Mouse (Mus musculus) frontal cortex, adult (tissue): ENCODE measurements at regions not wholly inside any gene's neighbourhood (a gene's known extent, or its start where the extent isn't known, plus 50 kb on each side); places are given as distances from the start of the nearest gene placed in this dataset.

ENCODE experiments used
- ATAC-seq: cut with Nextera tagmentation; 2 replicates; pipeline ENCODE4 v1.9.2; 2017; ENCODE audit warnings: mild to moderate bottlenecking, moderate library complexity, mixed read lengths; ENCODE audit not compliant: low TSS enrichment

DNA sequence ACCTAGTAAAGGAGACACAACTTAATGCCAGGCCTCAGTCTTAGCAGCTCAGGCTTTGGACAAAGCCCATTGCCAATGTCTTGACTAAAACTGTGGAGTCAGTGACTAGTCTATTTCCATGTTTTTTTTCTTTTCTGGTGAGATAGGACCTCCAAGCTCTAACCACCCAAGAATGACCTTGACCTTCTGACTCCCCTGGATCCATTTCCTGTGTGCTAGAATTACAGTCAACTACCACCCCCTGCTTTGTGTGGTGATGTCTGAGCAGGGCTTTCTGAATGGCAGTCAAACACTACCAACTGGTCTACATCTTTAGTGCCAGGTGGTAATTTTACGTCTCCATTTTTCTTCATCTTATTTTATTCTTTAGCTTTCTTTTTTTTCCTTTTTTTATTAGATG is 51.3 kb upstream of the Rnf138rt1 start:
- ATAC-seq = no peak

DNA sequence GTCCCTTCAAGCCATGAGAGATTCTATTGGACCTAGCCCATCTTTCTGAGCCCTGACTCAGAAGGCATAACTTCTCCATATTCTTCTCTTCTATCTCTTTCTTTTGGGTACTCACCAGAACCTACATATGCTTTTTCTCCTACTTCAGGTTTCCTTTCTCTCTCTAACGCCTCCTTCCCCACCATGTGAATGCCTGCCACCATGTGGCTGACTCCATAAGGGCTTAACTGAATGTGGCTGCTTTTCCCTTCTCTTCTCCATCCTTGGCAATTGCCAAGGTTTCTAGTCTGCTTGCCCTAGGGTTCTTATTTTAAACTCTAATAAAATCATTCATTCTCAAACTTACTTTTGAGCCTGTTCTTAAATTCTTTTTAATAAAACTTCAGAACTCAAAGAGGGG is 53.7 kb upstream of the Rnf138rt1 start:
- peak; percentile 89 for ATAC-seq

DNA sequence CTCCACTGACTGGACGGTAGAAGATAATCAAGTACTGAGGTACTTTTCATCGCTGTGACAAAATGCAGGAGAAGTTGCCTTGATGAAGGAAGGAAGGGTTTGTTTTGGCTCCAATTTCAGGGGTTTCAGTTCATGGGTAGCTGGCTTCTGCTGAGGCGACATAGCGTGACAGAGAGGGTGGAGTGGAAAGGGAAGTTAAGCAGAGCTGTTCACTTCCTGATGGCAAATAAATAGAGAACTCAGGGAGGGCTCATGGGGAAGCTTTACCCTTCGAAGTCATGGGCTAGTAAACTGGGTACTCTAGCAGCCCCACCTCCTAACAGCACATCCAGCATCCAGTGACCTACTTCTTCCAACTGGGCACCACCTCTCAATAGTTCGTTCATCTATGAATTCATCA is 61.2 kb upstream of the Rnf138rt1 start:
- no peak for ATAC-seq

DNA sequence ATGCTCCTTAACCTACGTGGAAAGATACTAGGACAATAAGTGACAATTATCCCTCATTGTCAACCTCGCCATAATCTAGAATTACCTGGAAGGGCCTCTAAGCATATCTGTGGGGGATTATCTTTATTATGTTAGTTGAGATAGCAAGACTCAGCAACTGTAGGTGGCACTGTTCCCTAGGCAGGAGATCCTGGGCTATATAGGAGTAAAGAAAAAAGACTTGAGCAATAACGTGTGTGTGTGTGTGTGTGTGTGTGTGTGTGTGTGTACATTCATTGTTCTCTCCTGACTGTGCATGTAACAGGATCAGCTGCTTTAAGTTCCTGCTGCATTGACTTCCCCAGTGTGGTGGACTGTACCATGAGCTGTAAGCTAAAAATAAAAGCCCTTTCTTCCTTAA is 66.3 kb upstream of the Rnf138rt1 start:
- no peak for ATAC-seq

DNA sequence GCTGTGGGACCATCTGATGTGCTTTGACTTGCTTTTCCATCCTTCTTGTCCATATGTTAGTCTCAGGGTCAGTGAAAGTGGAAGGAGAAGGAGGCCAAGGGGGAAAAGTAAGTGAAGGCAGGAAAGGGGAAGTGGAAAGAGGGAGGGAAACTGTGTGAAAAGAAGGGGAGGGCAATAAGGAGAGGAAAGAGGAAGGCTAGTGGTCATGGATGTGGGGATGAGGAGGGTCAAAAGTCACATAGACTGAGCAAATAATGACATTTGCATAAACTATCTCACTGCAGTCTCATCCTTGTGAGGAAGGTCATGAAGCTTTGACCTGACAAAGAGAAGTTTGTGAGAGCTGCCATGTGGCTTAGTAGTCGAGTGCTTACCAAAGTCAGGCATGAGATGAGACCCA is 63.4 kb upstream of the Ap1s2 start:
- ATAC-seq = no peak

DNA sequence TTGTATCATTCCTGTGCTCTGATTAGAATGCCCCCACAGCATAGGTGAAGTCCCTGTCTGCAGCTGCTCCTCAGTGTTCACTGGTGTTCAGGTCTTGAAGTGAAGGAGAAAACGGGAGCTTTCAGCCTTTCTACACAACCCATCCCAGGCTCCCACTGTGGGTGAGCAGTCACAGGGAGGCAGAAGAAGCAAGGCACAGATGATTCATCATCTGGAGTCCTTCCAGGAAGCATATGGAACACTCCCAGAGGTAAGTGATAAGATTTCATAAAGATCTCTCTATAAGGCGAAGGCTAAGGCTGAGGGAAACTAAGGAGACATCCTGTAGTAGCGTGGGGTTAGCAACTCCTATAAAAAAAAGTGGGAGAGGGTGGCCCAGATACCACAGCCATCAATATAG is 61.9 kb upstream of the Ap1s2 start:
- peak; percentile 97 for ATAC-seq

DNA sequence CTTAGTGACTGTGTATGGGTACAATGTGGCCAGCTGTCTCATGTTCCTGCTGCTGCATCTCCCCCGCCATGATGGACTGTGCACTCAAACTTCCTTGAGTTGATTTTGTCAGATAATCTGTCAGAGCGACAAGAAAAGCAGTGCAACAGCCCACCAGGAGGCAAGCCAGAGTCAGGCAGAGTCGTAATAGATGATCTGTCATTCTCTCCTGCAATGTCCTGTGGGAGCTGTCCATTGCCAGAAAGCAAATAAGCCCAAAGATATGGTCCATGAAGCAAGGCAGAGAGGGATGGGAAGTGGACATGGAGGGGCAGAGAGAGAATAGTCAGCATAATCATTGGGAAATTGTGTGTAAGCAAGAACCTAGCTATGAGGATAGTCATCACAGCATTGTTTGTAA is 61.2 kb upstream of the Ap1s2 start:
- no peak for ATAC-seq

DNA sequence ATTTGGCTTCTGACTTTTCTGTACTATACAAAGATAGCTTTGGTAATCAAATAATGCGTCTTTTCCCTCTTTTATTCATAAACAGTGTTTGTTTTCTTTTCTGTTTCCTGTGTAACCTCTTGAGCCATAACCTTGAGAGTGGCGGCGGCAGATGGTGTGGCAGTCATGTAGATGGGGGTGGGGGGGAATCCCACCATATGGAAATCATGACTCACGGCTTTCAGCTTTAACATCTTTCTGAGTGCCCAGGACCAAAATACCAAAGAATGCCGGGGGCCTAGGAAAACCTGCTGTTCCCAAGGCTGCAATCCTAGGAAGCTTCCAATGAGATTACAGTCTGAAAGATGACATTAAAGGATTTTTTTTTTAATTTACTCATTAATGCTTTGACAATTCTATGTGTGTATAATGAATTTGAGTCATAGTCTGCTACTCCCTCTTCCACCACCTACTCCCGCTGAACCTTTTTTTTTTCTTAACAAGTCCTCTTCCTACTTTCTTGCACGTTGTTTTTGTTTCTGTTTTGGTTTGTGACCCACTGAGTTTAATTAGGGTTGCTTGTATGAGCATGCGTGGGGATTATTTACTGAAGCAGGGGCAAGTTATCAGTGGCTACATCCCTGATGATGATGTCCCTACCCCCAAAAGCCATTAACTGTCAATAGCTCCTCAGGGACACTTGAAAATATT is 60.2 kb upstream of the Ap1s2 start:
- ATAC-seq = peak; percentile 72

DNA sequence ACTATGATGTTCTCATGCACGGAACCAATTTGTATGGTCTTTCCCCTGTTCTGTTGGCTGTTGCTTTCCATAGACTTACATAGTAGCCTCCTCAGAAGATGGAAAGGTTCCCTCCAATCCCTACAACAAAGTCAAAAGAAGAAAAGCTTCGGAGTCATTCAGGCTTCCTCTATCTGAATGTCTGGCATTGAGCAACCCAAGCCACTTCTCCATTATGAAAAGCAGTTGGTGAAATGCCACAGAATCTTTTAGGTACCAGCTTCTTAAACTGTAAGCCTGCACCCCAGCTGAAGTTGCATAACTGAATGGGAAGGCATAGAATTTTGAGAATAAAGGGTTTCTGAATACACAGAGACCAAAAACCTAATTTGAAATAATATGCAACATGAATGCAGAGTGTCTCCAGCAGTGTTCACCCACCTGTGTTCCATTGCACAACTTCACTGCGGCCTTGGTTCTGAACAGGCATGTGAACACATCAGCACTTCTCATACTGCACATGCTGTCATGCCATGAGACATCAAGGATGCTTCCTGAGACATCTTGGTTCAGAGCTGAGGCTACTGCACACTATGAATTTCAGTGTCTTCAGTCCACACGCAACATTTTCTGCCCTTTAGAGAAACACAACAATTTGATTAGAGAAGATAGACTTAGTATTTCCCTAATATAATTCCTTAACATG is 57.8 kb upstream of the Ap1s2 start:
- ATAC-seq = no peak

DNA sequence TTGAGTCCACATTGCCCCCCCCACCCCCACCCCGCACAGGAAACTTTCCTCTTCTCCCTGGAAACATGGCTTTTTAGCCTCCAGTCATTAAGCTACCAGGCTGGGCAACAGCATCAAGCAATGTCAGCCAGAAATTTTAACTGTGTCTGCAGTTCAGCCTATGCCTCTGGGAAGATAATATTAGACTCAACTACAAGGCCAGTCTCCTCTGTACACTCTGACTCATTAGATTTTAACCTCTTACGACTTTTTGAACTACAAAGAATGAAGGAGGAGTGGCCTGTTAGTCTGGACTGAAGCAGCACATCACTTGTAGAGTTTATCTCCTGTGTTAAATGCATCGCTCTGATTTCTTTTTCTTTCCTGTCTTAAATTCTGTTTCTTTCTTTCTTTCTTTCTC is 50.3 kb upstream of the Ap1s2 start:
- ATAC-seq = no peak
